Mouse (Mus musculus): Measurements from ENCODE around the gene Unc93b1.

DNA sequence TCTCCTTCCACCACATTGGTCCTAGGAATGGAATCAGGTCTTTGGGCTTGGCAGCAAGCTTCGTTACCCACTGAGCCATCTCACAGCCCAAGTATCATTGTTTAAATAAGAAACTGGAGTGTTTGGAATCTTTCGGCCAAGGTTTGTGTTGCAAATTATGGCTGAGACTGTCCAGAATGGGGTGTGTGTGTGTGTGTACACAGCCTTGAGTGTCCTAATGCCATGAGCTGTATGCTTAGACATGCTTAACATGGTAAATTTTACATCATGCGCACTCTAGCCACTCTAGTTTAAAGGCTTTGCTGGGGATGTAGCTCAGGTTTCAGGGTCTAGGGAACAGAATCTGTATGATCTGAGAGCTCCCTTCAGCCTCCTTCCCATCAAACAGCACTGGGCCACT lies 60.5 kb downstream of the Unc93b1 start:
- no peak for TF ChIP-seq POLR2A (IDR thresholded peaks at IDR 0.05; ENCODE audit: low read depth, low read length)
- no peak for TF ChIP-seq CTCF (IDR thresholded peaks at IDR 0.05; ENCODE audit: extremely low read depth, insufficient read length, insufficient replicate concordance, low read depth, low read length)
